Mouse (Mus musculus): ENCODE measurements around the gene Igf2bp3.

GRCm38 (mm10) chr6:49257880-49258279, 43.1 kb upstream of the Igf2bp3 start:
- TF ChIP-seq EP300 (optimal IDR thresholded peaks at IDR 0.05) (no peak), CTCF (IDR thresholded peaks at IDR 0.05; ENCODE audit: low read depth) (no peak)
